Mouse (Mus musculus): ENCODE results near the gene Rffl.

Gene Rffl

GRCm38 (mm10) chr11:82874924-82875323 is 3.9 kb upstream of the Rffl start:
- no peak for DNase-seq (ENCODE audit: low read depth, low spot score)

- DNase-seq (ENCODE audit: low read depth, low spot score): no peak
Measured at GRCm38 (mm10) chr11:82870173-82871030, 608 bp downstream of the Rffl start.

GRCm38 (mm10) chr11:82869506-82870172 is 1.4 kb downstream of the Rffl start:
- DNase-seq (ENCODE audit: low read depth, low spot score): no peak

GRCm38 (mm10) chr11:82867956-82868355 is 3.1 kb downstream of the Rffl start:
- peak; percentile 64 for DNase-seq (ENCODE audit: low read depth, low spot score)

GRCm38 (mm10) chr11:82866850-82867564 is 4.0 kb downstream of the Rffl start:
- no peak for DNase-seq (ENCODE audit: low read depth, low spot score)

GRCm38 (mm10) chr11:82865957-82866356 is 5.1 kb downstream of the Rffl start:
- no peak for DNase-seq (ENCODE audit: low read depth, low spot score)

- no peak for DNase-seq (ENCODE audit: low read depth, low spot score)
Measured at GRCm38 (mm10) chr11:82863488-82863931, 7.5 kb downstream of the Rffl start.

GRCm38 (mm10) chr11:82863059-82863458 is 8.0 kb downstream of the Rffl start:
- no peak for DNase-seq (ENCODE audit: low read depth, low spot score)

- DNase-seq (ENCODE audit: low read depth, low spot score): no peak
Measured at GRCm38 (mm10) chr11:82862638-82863037, 8.4 kb downstream of the Rffl start.

GRCm38 (mm10) chr11:82861558-82861957 is 9.5 kb downstream of the Rffl start:
- no peak for DNase-seq (ENCODE audit: low read depth, low spot score)

- DNase-seq (ENCODE audit: low read depth, low spot score): no peak
Measured at GRCm38 (mm10) chr11:82860759-82861158, 10.3 kb downstream of the Rffl start.

- DNase-seq (ENCODE audit: low read depth, low spot score): no peak
Measured at GRCm38 (mm10) chr11:82857307-82857848, 13.6 kb downstream of the Rffl start.

GRCm38 (mm10) chr11:82856032-82856431 is 15.0 kb downstream of the Rffl start:
- DNase-seq (ENCODE audit: low read depth, low spot score): no peak

- DNase-seq (ENCODE audit: low read depth, low spot score): no peak
Measured at GRCm38 (mm10) chr11:82855327-82855973, 15.6 kb downstream of the Rffl start.

GRCm38 (mm10) chr11:82854111-82854510 is 16.9 kb downstream of the Rffl start:
- no peak for DNase-seq (ENCODE audit: low read depth, low spot score)

GRCm38 (mm10) chr11:82852958-82853357 is 18.1 kb downstream of the Rffl start:
- DNase-seq (ENCODE audit: low read depth, low spot score): no peak

GRCm38 (mm10) chr11:82852540-82852939 is 18.5 kb downstream of the Rffl start:
- DNase-seq (ENCODE audit: low read depth, low spot score): no peak

- no peak for DNase-seq (ENCODE audit: low read depth, low spot score)
Measured at GRCm38 (mm10) chr11:82852115-82852514, 18.9 kb downstream of the Rffl start.

- DNase-seq (ENCODE audit: low read depth, low spot score): no peak
Measured at GRCm38 (mm10) chr11:82850259-82850658, 20.8 kb downstream of the Rffl start.

GRCm38 (mm10) chr11:82847571-82848000 is 23.4 kb downstream of the Rffl start:
- DNase-seq (ENCODE audit: low read depth, low spot score): no peak

- DNase-seq (ENCODE audit: low read depth, low spot score): no peak
Measured at GRCm38 (mm10) chr11:82846938-82847337, 24.1 kb downstream of the Rffl start.
